Mouse (Mus musculus): ENCODE results near the gene Rhox1.
A peak's percentile ranks its signal among the peaks of the same experiment; 100 is the strongest.
"Not testable (repeated sequence)": the region's sequence is repeated elsewhere in the genome, so short reads cannot be mapped to it uniquely, and the experiment has no call there.

Gene Rhox1

DNA sequence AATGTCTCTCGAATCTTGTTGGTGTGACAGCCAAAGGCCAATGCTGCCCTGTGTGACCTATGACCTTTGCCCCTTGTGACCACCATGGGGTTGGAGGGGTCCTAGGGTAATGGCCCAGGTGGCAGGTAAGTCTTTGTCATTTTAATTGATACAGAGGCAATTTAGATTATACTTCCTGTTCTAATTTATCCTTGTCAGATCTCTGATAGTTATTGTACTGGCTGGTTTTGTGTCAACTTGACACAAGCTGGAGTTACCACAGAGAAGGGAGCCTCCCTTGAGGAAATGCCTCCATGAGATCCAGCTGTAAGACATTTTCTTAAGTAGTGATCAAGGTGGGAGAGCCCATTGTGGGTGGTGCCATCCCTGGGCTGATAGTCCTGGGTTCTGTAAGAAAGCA lies at the start of gene Rhox1:
Gene Rhox1 (minus strand): TSS at position 101 of the 400 bp plus-strand sequence.
- DNase-seq (ENCODE audit: low read depth, low spot score): not testable (repeated sequence)

DNA sequence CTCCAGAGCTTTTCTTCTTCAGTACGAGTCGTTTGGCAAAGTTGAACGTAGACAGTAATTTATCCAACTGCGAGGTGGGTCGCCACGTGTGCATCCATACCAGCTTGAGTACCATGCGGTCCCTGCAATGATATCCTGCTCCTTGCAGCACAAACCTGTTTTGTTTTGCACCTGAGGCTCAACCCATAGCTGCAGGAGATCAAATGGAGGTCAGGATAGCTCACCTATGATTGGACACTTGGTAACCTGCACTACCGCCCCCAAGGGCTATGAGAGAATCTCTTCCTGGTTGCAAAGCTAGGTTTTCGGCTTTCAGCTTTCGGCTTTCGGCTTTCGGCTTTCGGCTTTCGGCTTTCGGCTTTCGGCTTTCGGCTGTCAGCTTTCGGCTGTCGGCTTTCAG lies 43.0 kb upstream of the Rhox1 start, which contains the start of gene Rhox4a:
Gene Rhox4a (plus strand): TSS at position 301 of the 400 bp plus-strand sequence.
- not testable (repeated sequence) for DNase-seq (ENCODE audit: low read depth, low spot score)

DNA sequence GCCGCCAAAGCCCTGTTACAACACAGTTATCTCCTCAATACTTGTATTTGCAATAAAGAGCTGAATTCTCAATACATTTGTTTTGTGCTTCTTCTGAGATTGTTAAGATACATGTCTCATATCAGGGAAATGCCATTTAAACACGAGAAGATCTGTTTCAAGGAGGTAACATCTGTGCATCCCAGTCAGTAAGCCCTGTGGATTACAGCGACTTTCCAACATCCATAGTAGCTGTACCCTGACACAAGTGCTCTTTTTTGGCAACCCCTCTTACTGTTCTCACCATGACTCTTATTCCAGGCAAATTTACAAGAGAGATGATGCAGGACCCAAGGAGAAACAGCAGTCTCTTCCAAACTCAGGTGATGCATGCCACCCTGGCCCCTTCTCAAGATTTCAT lies 27.6 kb upstream of the Rhox1 start, which contains the start of gene Rhox3a:
Gene Rhox3a (plus strand): TSS at position 301 of the 400 bp plus-strand sequence.
- not testable (repeated sequence) for DNase-seq (ENCODE audit: low read depth, low spot score)

DNA sequence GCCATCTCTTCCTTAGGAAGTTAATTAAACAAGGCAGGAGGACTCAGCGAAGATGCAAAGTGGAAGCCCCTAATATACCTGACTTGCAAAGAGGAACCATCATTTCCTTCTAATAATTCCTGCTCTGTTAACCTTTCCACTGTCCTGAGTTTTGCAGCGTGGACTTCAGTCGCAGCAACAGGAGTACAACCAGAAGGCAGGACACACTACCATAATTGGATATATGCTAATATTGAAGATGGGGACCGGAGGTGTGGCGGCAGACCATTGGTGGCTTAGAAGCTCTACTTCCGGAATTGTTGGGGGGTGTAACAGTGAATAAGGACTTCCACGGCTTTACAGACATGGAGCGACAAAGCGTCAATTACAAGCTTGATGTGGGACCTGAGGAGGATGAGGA lies 22.6 kb upstream of the Rhox1 start, which contains the start of gene Rhox2a:
Gene Rhox2a (plus strand): TSS at position 301 of the 400 bp plus-strand sequence.
- not testable (repeated sequence) for DNase-seq (ENCODE audit: low read depth, low spot score)

DNA sequence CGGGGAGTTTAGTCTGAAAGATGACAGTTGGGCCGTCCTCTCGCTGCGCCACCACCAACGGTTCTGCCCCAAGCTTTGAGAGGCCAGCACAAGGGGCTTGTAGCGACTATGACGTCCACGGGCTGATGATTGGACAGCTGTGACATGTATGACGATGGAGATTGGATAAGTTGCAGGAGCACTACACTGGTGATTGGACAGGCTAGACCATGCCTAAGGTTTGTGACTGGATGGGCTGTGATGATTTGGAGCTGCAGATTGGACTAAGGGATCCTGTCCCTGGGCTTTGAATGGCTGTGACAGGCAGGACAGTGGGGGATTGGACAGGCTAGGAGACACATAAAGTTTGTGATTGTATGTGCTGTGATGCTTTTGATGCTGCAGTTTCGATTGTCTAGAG lies 11.1 kb downstream of the Rhox1 start, which contains the start of gene Gm9:
Gene Gm9 (minus strand): TSS at position 101 of the 400 bp plus-strand sequence.
- DNase-seq (ENCODE audit: low read depth, low spot score): no peak

DNA sequence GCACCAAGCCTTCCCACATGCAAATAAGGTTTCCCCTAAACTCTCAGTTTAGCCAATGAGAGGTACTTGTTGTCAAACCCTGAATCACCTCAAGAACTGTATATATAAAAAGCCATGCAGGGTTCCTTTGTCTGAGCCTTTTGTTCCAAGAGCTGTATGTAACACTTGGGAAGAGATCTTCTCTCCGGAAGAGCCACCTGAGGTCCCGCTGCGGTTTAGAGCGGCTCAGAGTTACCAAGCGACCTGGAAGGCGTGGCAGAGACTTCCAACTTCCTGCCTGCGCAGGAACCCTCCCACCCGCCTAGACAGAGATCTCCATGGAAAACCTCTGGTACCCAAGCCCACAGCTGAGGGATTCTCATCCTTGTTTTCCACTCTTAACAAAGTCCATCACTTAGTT lies 23.4 kb downstream of the Rhox1 start:
- DNase-seq (ENCODE audit: low read depth, low spot score): no peak

DNA sequence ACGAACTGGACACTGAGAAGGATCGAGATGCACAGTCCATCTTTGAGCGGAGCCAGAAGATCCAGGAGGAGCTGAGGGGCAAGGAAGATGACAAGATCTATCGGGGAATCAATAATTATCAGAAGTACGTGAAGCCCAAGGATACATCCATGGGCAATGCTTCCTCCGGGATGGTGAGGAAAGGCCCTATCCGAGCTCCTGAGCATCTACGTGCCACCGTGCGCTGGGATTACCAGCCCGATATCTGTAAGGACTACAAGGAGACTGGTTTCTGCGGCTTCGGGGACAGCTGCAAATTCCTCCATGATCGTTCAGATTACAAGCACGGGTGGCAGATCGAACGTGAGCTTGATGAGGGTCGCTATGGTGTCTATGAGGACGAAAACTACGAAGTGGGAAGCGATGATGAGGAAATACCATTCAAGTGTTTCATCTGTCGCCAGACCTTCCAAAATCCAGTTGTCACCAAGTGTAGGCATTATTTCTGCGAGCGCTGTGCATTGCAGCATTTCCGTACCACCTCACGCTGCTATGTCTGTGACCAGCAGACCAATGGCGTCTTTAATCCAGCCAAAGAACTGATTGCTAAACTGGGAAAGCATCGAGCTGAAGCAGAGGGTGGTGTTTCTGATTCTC lies 30.2 kb downstream of the Rhox1 start:
- DNase-seq (ENCODE audit: low read depth, low spot score): no peak

DNA sequence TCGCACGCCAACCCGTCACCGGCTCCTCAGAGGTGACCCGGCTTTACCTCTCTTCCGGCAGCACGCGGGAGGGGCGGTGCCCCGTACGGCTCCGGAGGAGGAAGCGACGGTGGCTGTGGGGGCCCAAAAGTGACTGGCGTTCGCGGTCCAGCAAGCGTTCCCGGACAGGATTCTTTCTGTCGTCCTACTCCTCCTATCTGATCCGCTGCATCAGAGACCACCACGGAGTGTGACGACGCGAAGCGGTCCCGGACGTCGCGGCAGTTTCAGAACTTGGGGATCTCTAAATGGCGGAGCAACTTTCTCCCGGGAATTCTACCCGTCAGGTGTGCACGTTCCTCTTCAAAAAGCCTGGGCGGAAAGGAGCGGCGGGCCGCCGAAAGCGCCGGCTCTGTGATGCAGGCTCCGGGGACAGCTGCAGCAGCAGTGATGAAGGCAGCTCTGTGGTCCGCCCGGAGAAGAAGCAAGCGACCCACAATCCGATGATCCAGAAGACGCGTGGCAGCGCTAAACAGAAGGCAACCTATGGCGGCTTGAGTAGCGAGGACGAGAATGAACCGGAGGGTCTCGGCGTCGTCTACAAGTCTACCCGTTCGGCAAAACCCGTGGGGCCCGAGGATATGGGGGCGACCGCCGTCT lies 30.8 kb downstream of the Rhox1 start, which contains the start of the genes Ndufa1 and Rnf113a1:
Gene Ndufa1 (minus strand): TSS at position 59 of the 639 bp plus-strand sequence.
Gene Rnf113a1 (plus strand): TSS at position 141 of the 639 bp plus-strand sequence.
- DNase-seq (ENCODE audit: low read depth, low spot score): peak; percentile 39

DNA sequence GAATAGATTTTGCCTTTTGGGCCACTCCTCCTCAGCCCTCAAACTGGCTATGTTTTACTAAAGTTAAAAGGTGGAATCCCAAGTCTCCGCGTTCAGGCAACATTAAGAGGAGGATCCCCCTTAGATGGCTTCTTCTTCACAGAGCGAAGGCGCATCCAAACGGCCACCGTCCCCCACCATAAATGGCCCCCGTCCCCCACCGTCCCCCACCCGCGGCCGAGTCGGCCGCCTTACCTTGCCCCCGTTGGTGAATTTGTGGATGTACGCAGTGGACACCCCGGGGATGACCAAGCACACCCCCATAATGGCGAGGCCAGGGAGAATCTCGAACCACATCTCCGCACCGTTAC lies 31.3 kb downstream of the Rhox1 start:
- no peak for DNase-seq (ENCODE audit: low read depth, low spot score)

DNA sequence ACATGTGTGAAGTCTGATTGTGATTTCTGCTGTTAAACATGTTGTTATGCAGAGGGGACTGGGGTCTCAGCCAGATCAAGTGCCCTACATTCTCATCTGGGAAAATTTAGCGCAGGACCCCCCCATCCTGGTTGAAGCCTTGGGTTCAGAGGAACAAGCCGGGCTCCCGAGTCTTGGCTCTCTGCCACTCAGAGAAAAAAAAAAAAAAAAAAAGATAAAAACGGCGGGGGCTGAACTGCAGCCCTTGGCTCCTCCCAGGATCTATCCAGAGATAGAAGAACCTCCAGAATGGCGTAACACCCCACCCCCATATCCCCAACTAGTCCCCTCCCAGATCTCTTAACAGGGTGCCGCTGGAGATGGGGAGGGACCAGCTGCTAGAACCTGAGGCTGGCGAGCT lies 37.7 kb downstream of the Rhox1 start:
- DNase-seq (ENCODE audit: low read depth, low spot score): not testable (repeated sequence)

DNA sequence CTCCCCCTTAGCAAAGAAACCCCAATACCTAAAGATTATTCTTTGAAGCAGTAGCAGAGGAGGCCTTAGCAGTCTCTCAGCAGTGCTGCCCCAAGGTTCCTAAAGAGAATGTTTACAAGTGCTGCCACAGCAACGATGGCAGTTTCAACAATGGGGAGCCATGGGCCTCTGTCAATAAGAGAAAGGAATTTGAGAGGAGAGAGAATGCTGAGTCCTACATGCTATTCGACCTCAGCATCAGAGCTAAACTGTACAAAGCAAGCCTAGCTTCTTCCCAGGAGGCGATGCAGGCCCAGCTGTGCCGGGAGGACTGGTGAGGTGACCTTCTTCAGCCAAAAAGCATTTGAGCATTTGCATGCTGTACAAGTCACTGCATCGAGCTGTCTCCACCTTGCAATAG lies 53.3 kb downstream of the Rhox1 start, which contains the start of gene Akap14:
Gene Akap14 (minus strand): TSS at position 101 of the 400 bp plus-strand sequence.
- no peak for DNase-seq (ENCODE audit: low read depth, low spot score)

DNA sequence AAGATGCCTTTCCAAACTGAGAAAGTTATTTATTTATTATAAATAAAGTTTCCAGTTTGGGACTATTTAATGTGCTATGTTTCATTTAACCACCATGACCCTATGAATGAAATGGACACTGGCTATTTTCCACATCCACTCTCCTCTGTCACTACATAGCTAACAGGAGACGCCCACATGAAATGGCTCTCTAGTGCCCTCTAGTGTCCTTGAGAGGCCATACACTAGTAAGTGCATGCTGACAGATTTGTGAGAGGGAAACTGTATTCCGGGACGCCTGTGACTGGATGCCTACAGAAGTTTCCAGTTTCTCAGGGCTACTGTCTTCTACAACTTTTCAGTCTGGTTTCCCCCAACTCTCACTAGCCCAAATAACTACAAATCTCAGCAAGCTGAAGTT lies 55.0 kb downstream of the Rhox1 start:
- DNase-seq (ENCODE audit: low read depth, low spot score): peak; percentile 38
